Mouse (Mus musculus): ENCODE data around the gene Rhbg. TPM values are rescaled to one million over a fixed set of nuclear protein-coding genes. Genes with fewer than 3 reads are reported as not detected.

Gene Rhbg
- polyA plus RNA-seq, 1 experiment from 2014 or later, result not detected

DNA sequence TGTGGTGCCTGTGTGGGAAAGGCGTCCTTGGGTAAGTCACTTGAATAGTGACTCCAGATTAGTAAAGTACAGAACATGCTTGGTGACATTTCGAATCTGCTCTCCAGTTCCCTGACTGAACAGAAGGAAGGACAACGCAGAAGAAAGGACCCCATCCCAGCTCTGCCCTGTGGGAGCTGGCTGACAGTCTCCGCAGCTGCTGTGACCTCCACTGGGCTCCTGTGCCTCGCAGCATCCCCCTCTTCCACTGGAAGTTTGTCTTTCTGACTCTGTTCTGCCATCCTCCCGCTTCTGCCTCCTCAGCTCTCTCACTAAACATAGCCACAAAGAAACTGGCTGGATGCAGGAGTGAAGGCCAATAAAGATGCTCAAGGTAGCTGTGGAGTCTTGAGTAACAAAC lies 51.5 kb downstream of the Rhbg start:
- Histone ChIP-seq H3K36me3 (ENCODE audit: inconsistent target) (no peaks in the 10 kb centered on the region), H3K4me3 (ENCODE audit: inconsistent target) (no peak overlapping the region), H3K27ac (no peak overlapping the region), H3K79me2 (ENCODE audit: inconsistent target) (no peaks in the 10 kb centered on the region)
- 10% methylated on average over 6 of the region's 6 CpGs for WGBS (ENCODE audit: missing documents)

DNA sequence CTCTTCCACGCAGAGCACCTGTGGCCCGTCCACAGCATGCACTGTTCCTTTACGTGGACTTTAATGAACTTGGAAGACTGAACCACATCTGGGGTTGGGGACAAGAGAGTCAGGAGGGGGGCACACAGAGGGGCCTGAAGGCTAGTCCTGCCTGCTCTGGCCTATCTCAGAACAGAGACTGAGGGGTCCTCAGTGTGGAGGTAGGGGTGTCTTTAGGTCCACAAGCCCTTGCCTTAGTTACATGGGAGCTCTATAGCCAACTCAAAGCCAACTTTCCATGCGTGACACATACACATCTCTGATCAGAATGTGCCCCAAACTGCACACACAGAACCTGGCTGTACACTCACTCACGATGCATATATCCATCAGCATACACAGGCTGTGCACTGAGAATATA lies 52.9 kb downstream of the Rhbg start:
- Histone ChIP-seq H3K4me3 (ENCODE audit: inconsistent target) (no peak overlapping the region), H3K79me2 (ENCODE audit: inconsistent target) (no peaks in the 10 kb centered on the region), H3K36me3 (ENCODE audit: inconsistent target) (no peaks in the 10 kb centered on the region), H3K27ac (no peak overlapping the region)
- WGBS (ENCODE audit: missing documents), result 32% methylated on average over 5 of the region's 5 CpGs

DNA sequence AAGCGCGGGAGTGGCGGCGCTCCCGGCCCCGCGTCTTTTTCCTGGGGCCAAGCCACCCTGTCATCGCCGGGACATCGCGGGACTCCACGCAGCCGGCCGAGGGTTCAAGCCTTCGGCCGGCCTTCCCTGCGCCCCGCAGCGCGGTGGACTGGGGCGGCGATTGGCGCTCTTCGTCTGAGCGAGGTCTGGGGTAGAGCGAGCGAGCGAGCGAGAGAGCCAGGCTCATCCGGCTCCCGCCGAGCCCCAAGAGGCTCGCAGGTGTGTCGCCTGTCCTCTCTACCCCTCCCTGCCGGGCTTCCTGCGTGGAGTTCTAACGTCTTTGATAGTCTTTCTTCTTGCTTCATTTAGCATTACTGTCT lies 53.6 kb downstream of the Rhbg start:
- H3K36me3 ChIP-seq (ENCODE audit: inconsistent target), result no peaks in the 10 kb centered on the region
- H3K27ac ChIP-seq, result no peak overlapping the region
- 4% methylated on average over 37 of the region's 37 CpGs for WGBS (ENCODE audit: missing documents)
- H3K4me3 ChIP-seq (ENCODE audit: inconsistent target), result no peak overlapping the region
- no peaks in the 10 kb centered on the region for H3K79me2 ChIP-seq (ENCODE audit: inconsistent target)

DNA sequence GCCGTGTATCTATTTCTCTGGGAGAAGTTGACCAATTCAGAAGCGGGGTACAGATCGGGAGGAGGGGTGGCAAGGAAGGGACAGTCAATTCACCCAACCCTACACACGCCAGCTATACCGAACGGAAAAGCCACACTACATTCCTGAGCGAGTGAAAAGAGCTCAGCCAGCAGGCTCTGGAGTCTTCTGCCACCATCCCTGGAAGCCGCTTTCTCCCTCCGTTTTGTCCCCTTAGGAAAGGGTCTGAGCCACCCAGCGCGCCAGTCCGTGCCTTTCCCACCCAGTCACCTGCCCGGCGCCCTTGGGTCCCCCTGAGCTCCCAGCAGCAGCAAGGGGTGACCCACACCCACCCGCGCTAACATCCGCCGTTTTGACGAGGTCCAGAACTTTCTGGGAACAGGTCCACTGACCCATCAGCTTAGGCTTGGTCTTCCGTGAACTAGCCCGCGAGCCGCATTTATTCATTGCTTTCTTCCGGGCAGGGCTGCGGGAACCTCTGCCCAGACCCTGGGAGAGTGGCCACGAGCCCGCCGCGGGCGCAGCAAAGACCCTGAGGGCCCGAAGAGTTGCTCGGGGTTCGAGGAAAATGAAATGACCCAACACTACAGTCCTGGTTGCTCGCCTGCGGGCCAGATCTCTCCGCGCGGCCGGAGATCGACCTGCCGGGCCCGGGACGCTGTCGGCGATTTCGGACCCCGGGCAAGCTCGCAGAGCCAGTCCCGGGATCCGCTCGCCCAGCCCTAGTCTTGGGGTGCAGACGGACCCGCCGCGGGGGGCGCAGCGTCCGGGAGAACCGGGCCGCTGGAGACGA lies 54.1 kb downstream of the Rhbg start:
- no peak overlapping the region for H3K4me3 ChIP-seq (ENCODE audit: inconsistent target)
- no peak overlapping the region for H3K27ac ChIP-seq
- 6% methylated on average over 59 of the region's 61 CpGs for WGBS (ENCODE audit: missing documents)
- no peaks in the 10 kb centered on the region for H3K36me3 ChIP-seq (ENCODE audit: inconsistent target)
- H3K79me2 ChIP-seq (ENCODE audit: inconsistent target), result no peaks in the 10 kb centered on the region

DNA sequence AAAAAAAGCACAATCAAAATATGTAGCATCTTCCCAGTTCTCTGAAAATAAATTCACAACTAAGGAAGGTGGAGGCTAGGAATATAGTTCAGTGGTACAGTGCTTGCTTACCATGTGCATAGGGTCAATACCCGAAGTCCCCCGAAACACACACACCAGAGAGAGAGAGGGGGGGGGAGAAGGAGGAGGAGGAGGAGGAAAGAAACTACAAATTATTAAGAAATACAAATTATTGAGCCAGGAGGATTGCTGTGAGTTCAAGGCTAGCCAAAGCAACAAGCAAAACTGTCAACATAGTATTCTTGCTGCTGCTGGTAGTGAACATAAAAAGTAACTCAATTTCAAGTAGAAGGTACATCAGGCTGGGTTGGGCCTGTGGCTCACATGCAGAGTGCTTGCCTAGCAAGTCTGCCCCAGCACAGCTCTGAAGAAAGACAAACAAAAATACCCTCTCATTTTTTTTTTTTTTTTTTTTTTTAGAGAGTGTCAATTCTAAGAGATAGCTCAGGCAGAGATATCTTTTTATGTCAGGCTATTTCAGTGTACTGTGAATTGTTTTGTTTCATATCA lies 54.9 kb downstream of the Rhbg start:
- Histone ChIP-seq H3K27ac (no peak overlapping the region), H3K4me3 (ENCODE audit: inconsistent target) (no peak overlapping the region), H3K79me2 (ENCODE audit: inconsistent target) (no peaks in the 10 kb centered on the region), H3K36me3 (ENCODE audit: inconsistent target) (no peaks in the 10 kb centered on the region)
- no CpG with 5 or more reads among the region's 2 CpGs for WGBS (ENCODE audit: missing documents)

DNA sequence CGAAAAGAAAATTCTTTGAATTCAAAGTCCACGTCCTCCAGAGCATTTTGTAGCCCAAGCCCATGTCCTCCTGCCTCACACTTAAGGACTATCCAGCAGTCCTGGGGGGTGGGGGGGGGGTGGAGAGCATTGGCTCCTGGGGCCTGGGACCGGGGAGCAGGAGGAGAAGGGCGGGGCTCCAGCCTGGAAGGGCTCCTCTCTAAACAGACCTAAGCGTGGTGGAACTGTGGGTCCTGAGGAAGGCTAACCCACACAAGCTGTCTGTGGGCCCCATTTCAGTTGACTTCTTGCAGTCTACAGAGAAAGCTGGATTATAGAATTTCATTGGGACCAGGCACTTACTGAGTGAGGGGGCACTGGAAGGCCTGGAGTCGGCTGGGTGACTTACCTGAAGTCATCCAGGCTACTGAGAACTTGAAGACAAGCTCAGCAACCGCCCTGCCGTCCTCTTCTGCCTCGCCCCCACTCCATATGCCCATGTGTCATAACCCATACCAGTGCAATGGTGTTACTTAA lies 55.9 kb downstream of the Rhbg start:
- Histone ChIP-seq H3K27ac (no peak overlapping the region), H3K36me3 (ENCODE audit: inconsistent target) (no peaks in the 10 kb centered on the region), H3K4me3 (ENCODE audit: inconsistent target) (no peak overlapping the region), H3K79me2 (ENCODE audit: inconsistent target) (no peaks in the 10 kb centered on the region)
- WGBS (ENCODE audit: missing documents), result 26% methylated on average over 9 of the region's 9 CpGs

DNA sequence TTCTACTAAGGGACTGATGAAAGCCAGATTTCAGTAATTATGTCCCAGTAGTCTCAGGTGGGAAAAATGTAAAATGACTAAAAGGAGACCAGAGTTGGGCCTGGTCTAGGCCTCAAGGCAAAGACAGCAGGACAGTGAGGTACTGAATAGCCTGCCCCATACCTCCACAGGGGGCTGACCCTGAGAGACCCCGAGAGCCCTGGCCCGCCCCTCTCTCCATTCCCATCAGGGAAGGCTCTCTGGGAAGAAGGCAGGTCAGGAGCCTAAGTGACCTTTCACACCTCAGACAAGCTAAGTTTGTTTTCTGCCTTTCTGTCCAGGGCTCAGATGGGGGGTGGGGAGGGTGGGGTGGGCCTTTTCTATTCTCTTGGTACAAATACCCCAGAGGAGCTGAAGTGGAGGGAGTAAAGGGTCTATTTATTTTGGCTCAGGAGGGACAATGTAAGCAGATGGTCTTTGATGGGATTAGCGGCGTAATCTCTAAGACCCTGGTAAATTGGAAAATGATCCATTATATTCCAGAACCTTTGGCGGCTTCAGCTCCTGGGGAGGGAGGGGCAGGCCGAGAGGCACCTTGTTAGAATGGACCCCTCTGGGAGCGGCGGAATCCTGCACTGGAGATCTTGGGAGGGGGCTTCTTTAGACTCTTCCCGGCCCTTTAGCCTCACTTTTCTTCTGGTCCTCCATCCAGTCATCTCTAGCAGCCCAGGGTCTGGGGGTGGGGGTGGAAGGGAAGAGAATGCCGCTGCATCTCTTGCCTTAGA lies 56.6 kb downstream of the Rhbg start:
- no peak overlapping the region for H3K27ac ChIP-seq
- 57% methylated on average over 10 of the region's 10 CpGs for whole genome bisulfite sequencing (ENCODE audit: missing documents)
- H3K36me3 ChIP-seq (ENCODE audit: inconsistent target), result no peaks in the 10 kb centered on the region
- no peak overlapping the region for H3K4me3 ChIP-seq (ENCODE audit: inconsistent target)
- H3K79me2 ChIP-seq (ENCODE audit: inconsistent target), result no peaks in the 10 kb centered on the region

Other genes with a start within 250 kb of the Rhbg start
- not detected in 3 replicates for gene Hapln2, start 227.1 kb downstream of the Rhbg start, polyA plus RNA-seq (2018)
- 6.3 to 30.7 TPM (median 19.6 TPM) in 3 replicates for gene Gpatch4, start 211.6 kb downstream of the Rhbg start, polyA plus RNA-seq (2018)
- gene Naxe, start 196.2 kb downstream of the Rhbg start, polyA plus RNA-seq (2018), result 66.0 to 99.6 TPM (median 82.3 TPM) in 3 replicates
- gene Ttc24, start 176.4 kb downstream of the Rhbg start, polyA plus RNA-seq (2018), result not detected in 3 replicates
- gene Iqgap3, start 172.7 kb downstream of the Rhbg start, polyA plus RNA-seq (2018), result 2.5 to 4.1 TPM (median 3.7 TPM) in 3 replicates
- gene Mef2d, start 112.3 kb downstream of the Rhbg start, polyA plus RNA-seq (2018), result 37.8 to 68.1 TPM (median 46.3 TPM) in 3 replicates
- not detected in 3 replicates for gene Gm38392, start 32.5 kb upstream of the Rhbg start, polyA plus RNA-seq (2018)
- gene Tsacc, start 42.3 kb upstream of the Rhbg start, polyA plus RNA-seq (2018), result 2.0 to 2.8 TPM (median 2.1 TPM) in 3 replicates
- gene Cct3, start 42.4 kb upstream of the Rhbg start, polyA plus RNA-seq (2018), result 72.7 to 217 TPM (median 87.3 TPM) in 3 replicates
- 347 to 461 TPM (median 393 TPM) in 3 replicates for gene Glmp, start 70.3 kb upstream of the Rhbg start, polyA plus RNA-seq (2018)
- 0.13 to 0.59 TPM (median 0.42 TPM) in 3 replicates for gene Tmem79, start 81.4 kb upstream of the Rhbg start, polyA plus RNA-seq (2018)
- gene Smg5, start 81.6 kb upstream of the Rhbg start, polyA plus RNA-seq (2018), result 14.9 to 23.8 TPM (median 23.6 TPM) in 3 replicates
- not detected in 3 replicates for gene Paqr6, start 109.9 kb upstream of the Rhbg start, polyA plus RNA-seq (2018)
- not detected in 3 replicates for gene Bglap3, start 118.0 kb upstream of the Rhbg start, polyA plus RNA-seq (2018)
- not detected in 3 replicates for gene Bglap2, start 124.0 kb upstream of the Rhbg start, polyA plus RNA-seq (2018)
- gene Bglap, start 129.8 kb upstream of the Rhbg start, polyA plus RNA-seq (2018), result not detected in 3 replicates
- 20.9 to 38.7 TPM (median 26.5 TPM) in 3 replicates for gene Pmf1, start 155.6 kb upstream of the Rhbg start, polyA plus RNA-seq (2018)
- 23.0 to 38.3 TPM (median 30.3 TPM) in 3 replicates for gene Slc25a44, start 170.4 kb upstream of the Rhbg start, polyA plus RNA-seq (2018)
- 7.3 to 33.5 TPM (median 7.7 TPM) in 3 replicates for gene Sema4a, start 206.5 kb upstream of the Rhbg start, polyA plus RNA-seq (2018)

Data from macrophage (primary cell).